ENCODE assay signal across 12 mouse cellular contexts in the genomic region with DNA sequence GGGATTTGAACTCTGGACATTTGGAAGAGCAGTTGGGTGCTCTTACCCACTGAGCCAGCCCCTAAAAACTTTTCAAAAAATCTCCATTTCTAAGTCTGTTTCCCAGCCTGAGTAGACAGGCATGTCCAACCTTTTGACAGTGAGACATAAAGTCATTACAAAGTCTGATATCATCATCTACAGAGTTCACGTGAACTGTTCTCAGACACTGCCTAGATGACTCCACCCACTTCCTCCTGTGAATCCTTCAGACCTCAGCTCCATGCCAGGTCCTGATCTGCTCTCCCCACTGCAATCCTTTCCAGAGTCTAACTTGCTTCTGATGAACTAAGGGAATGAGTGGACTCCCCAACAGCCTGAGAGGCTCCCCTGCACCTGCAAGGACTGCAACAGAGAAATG.
"Had no signal": no experiment of that assay in that cellular context is flagged by ENCODE, and none has a peak within 500 bp of the region (broad histone marks: within the 10 kb centered on the region; RNA-seq: fewer than 3 reads in every experiment).

No protein-coding gene starts in this region.

- H3K4me2 ChIP-seq: kidney, embryonic 15.5 days; limb, embryonic 13.5 days; midbrain, embryonic 13.5 days; neural tube, embryonic 15.5 days had no signal

- ATAC-seq: midbrain, embryonic 13.5 days had no signal

- H3K9ac ChIP-seq: kidney, embryonic 15.5 days; limb, embryonic 13.5 days; liver, embryonic 14.5 days; midbrain, embryonic 13.5 days; neural tube, embryonic 15.5 days had no signal

- H3K9me3 ChIP-seq: kidney, embryonic 15.5 days; limb, embryonic 13.5 days; midbrain, embryonic 13.5 days; neural tube, embryonic 15.5 days had no signal

- H3K4me3 ChIP-seq: kidney, embryonic 15.5 days; limb, embryonic 13.5 days; midbrain, embryonic 13.5 days; neural tube, embryonic 15.5 days had no signal

- H3K27me3 ChIP-seq: kidney, embryonic 15.5 days; limb, embryonic 13.5 days; midbrain, embryonic 13.5 days; neural tube, embryonic 15.5 days had no signal

- DNase-seq: kidney, postnatal 14 days; left cerebral cortex, postnatal 4 days; lung, adult 2 months; lung, postnatal 10 days; thymus, adult 18-20 months; thymus, postnatal 14 days had no signal

- H3K27ac ChIP-seq: kidney, embryonic 15.5 days; limb, embryonic 13.5 days; liver, embryonic 14.5 days; midbrain, embryonic 13.5 days; neural tube, embryonic 15.5 days; stomach, postnatal 0 days had no signal
